Mouse (Mus musculus) ES-E14 (cell line): ENCODE measurements around the gene Robo1. TPM values are rescaled to one million over a fixed set of nuclear protein-coding genes. Genes with fewer than 3 reads are reported as not detected.
A peak's percentile ranks its signal among the peaks of the same experiment; 100 is the strongest.

ENCODE experiments used
- DNase-seq: peaks from one replicate; pipeline ENCODE4 v3.0.0-alpha.2; 2013; ENCODE audit warnings: low read depth, low spot score
- H3K27ac ChIP-seq: 2 replicates; pipeline ENCODE4 v1.5.1; 2012; ENCODE audit warnings: low read depth, mild to moderate bottlenecking, low read length, moderate library complexity, mixed read lengths; ENCODE audit not compliant: poor library complexity, insufficient read depth, severe bottlenecking
- H3K36me3 ChIP-seq: 2 replicates; pipeline ENCODE4 v1.6.1; 2012; ENCODE audit warnings: mild to moderate bottlenecking, low read length, moderate library complexity, mixed read lengths; ENCODE audit not compliant: control insufficient read depth, poor library complexity, insufficient read depth, severe bottlenecking
- H3K4me1 ChIP-seq, 2 experiments: fragments of 150-350 bp in 1 of 2; sonication (generic) in 1 of 2; 2 replicates each; pipeline ENCODE4 v1.6.1; 2012; ENCODE audit warnings: low read length in 2 of 2, mild to moderate bottlenecking in 1 of 2, mixed read lengths in 1 of 2; ENCODE audit not compliant: control insufficient read depth in 2 of 2, insufficient read depth in 2 of 2, poor library complexity in 1 of 2
- H3K4me3 ChIP-seq, 2 experiments: fragments of 150-350 bp in 1 of 2; sonication (generic) in 1 of 2; 2 replicates each; pipeline ENCODE4 v1.5.1; 2012; ENCODE audit warnings: low read length in 2 of 2, low read depth in 1 of 2, mild to moderate bottlenecking in 1 of 2, mixed read lengths in 1 of 2; ENCODE audit not compliant: insufficient read depth in 1 of 2, poor library complexity in 1 of 2, severe bottlenecking in 1 of 2
- H3K9ac ChIP-seq: 2 replicates; pipeline ENCODE4 v1.6.1; 2012; ENCODE audit warnings: low read depth, mild to moderate bottlenecking, low read length, mixed read lengths; ENCODE audit not compliant: poor library complexity, insufficient read depth, severe bottlenecking
- H3K9me3 ChIP-seq: fragments of 150-350 bp; sonication (generic); 2 replicates; pipeline ENCODE4 v1.6.1; 2012; ENCODE audit warnings: low read depth, mild to moderate bottlenecking, low read length; ENCODE audit not compliant: control insufficient read depth, insufficient read depth
- CHD2 ChIP-seq: IDR thresholded peaks from 2 replicates; pipeline ENCODE4 v1.6.1; 2014; ENCODE audit warnings: mild to moderate bottlenecking, low read depth, low read length, inconsistent platforms
- HCFC1 ChIP-seq: IDR thresholded peaks from 2 replicates; pipeline ENCODE4 v1.6.1; 2012; ENCODE audit warnings: low read length, inconsistent platforms, borderline replicate concordance; ENCODE audit not compliant: insufficient read depth
- MAFK ChIP-seq: IDR thresholded peaks from 2 replicates; pipeline ENCODE4 v1.6.1; 2014; ENCODE audit warnings: mild to moderate bottlenecking, low read depth, low read length, inconsistent platforms; ENCODE audit not compliant: insufficient read depth
- ZC3H11A ChIP-seq: IDR thresholded peaks from 2 replicates; pipeline ENCODE4 v1.6.1; 2012; ENCODE audit warnings: low read depth, mild to moderate bottlenecking, inconsistent platforms, low read length, borderline replicate concordance
- ZNF384 ChIP-seq: IDR thresholded peaks from 2 replicates; pipeline ENCODE4 v1.6.1; 2012; ENCODE audit warnings: low read depth, low read length, inconsistent platforms
- in situ Hi-C, 2 experiments: fragments of 600-800 bp; cut with MboI; formaldehyde crosslinking; loops; one replicate each; pipeline ENCODE4 v1.15.1; 2025; ENCODE audit warnings: low sequenced_read_pairs in 2 of 2, inconsistent platforms in 1 of 2; ENCODE audit not compliant: unreplicated experiment in 2 of 2
- total RNA-seq: library from RNA; depleted of rRNA; stranded (reverse); fragments of 300-350 nt; gene quantifications from 2 replicates; pipeline ENCODE4 v1.2.3, GENCODE M21; 2012

Robo1 gene
- total RNA-seq, 1 experiment: 20.5 TPM

DNA sequence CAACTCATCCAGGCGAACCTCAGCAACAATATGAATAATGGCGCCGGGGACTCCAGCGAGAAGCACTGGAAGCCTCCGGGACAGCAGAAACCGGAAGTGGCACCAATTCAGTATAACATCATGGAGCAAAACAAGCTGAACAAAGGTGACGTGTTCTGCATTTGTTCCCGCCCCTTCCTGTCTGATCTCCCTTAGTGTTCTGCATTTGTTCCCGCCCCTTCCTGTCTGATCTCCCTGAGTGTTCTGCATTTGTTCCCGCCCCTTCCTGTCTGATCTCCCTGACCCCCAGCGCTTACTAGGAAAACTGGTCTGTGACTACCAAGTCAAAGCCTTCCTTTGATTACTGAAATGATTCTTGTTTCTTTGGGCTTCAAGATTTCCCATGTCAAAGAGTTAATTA is 696.5 kb downstream of the Robo1 start:
- H3K9ac ChIP-seq: no peak overlapping the region
- no peaks in the 10 kb centered on the region for H3K9me3 ChIP-seq
- no peaks in the 10 kb centered on the region for H3K36me3 ChIP-seq
- no peak overlapping the region for H3K4me3 ChIP-seq
- DNase-seq: no peak
- in situ Hi-C loops: no loop called here
- H3K4me1 ChIP-seq: peaks cover 0 to 4% of the 10 kb centered on the region in 2 experiments; a peak in 2 of 4 replicates
- TF ChIP-seq HCFC1 (no peak), MAFK (no peak), CHD2 (no peak), ZC3H11A (no peak), ZNF384 (no peak)
- H3K27ac ChIP-seq: no peak overlapping the region

DNA sequence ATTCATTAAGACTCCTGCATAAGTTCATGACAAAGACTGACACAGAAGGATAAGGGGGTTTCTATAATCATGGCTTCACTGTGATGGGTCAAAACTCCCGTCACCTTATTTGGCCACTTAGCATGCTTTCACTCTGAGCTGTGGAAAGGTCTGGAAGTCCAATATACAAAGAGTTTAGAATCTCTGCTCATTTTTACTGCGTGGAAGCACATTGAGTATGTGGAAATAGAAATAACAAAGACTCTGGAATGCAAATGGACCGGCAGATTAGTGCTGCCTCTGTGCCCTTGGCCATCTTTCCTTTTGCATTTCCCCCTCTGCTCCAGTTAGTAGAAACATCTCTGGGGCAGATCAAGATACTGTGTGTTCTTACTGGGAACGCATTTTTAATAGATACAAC is 697.7 kb downstream of the Robo1 start:
- no peak overlapping the region for H3K4me3 ChIP-seq
- in situ Hi-C loops: no loop called here
- peaks cover 4 to 7% of the 10 kb centered on the region in 2 experiments; a peak in 2 of 4 replicates for H3K4me1 ChIP-seq
- TF ChIP-seq ZC3H11A: no peak
- no peak for TF ChIP-seq MAFK
- no peak for TF ChIP-seq ZNF384
- TF ChIP-seq HCFC1: no peak
- TF ChIP-seq CHD2: no peak
- H3K36me3 ChIP-seq: no peaks in the 10 kb centered on the region
- H3K9me3 ChIP-seq: no peaks in the 10 kb centered on the region
- DNase-seq: no peak
- H3K9ac ChIP-seq: no peak overlapping the region
- H3K27ac ChIP-seq: no peak overlapping the region

DNA sequence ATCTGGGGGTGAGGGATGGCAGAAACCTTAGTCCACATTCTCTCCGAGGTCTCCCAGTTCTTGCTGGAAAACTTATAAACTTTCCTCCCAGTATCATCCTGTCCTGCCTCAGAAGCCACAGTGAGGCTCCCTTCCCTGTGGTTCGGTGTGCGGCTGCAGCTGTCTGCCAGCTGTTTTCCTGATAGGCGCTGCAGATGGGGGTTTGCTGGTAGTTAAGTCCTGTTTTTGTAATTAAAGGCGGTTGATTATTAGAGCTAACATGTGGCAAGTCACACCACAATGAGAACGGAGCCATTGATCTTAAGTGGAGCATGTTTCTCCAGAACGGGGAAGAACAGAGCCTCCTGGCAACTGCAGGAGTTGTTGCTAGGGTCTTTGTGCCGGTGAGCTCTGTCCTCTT is 699.3 kb downstream of the Robo1 start:
- Histone ChIP-seq H3K4me3 (peak overlapping the region in 1 of 2 experiments; percentile 9; a peak in 1 of 4 replicates), H3K9me3 (no peaks in the 10 kb centered on the region), H3K9ac (peak overlapping the region; percentile 2; the same call in 1 of the 2 replicates), H3K36me3 (no peaks in the 10 kb centered on the region), H3K27ac (no peak overlapping the region), H3K4me1 (peaks cover 6 to 7% of the 10 kb centered on the region in 2 experiments; a peak in 3 of 4 replicates)
- no peak for DNase-seq
- TF ChIP-seq HCFC1 (no peak), ZC3H11A (no peak), CHD2 (no peak), MAFK (no peak), ZNF384 (no peak)
- in situ Hi-C loops: no loop called here

DNA sequence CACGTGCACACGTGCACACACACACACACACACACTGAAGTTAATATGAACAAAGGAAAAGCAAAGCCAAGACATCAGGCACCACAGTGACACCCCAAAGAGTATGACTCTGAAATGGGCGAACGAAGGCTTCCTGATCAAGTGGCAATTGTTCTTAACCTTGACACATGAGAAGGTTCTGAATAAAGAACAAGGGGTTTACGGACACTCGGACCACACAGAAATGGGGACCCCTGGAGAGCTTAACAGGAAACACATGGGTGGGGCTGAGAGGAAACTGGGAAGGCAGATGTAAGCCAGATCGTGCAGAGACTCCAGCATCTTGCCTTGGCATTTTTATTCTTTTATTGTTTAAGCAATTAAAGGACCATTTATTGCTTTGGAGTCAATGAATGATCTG is 703.2 kb downstream of the Robo1 start:
- in situ Hi-C loops: no loop called here
- H3K4me1 ChIP-seq: peaks cover 6 to 12% of the 10 kb centered on the region in 2 experiments; a peak in 3 of 4 replicates
- H3K36me3 ChIP-seq: no peaks in the 10 kb centered on the region
- H3K27ac ChIP-seq: no peak overlapping the region; the same call in 1 of the 2 replicates
- no peak overlapping the region; the same call in 1 of the 2 replicates for H3K9ac ChIP-seq
- no peak for TF ChIP-seq HCFC1
- no peak for TF ChIP-seq MAFK
- TF ChIP-seq ZC3H11A: no peak
- no peak for TF ChIP-seq CHD2
- TF ChIP-seq ZNF384: no peak
- peak overlapping the region; percentile 37 to 41; a peak in 3 of 4 replicates for H3K4me3 ChIP-seq
- H3K9me3 ChIP-seq: no peaks in the 10 kb centered on the region
- DNase-seq: peak; percentile 66

DNA sequence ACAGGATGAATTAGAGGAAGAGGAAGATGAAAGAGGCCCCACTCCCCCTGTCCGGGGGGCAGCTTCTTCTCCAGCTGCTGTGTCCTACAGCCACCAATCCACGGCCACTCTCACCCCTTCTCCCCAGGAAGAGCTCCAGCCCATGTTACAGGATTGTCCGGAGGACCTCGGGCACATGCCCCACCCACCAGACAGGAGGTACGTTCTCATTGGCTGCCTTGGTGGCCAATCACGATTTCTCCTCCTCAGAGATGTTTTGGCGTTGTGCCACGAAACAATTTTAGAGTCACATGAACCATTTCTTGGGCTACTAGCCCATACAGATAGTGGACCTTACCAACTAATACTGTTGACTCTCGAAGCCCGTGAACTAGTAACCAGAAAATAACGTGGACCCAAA is 704.8 kb downstream of the Robo1 start:
- no peak overlapping the region for H3K27ac ChIP-seq
- H3K4me1 ChIP-seq: peaks cover 8 to 12% of the 10 kb centered on the region in 2 experiments; a peak in 3 of 4 replicates
- H3K9me3 ChIP-seq: no peaks in the 10 kb centered on the region
- H3K4me3 ChIP-seq: peak overlapping the region; percentile 32 to 55
- H3K9ac ChIP-seq: no peak overlapping the region
- TF ChIP-seq ZNF384 (no peak), MAFK (no peak), CHD2 (no peak), HCFC1 (no peak)
- no peaks in the 10 kb centered on the region for H3K36me3 ChIP-seq
- in situ Hi-C loops: no loop called here
- no peak for DNase-seq
